Mouse (Mus musculus) neutrophil, adult 83 days (primary cell): ENCODE data around the gene Satb1. TPM values are rescaled to one million over a fixed set of nuclear protein-coding genes. Genes with fewer than 3 reads are reported as not detected.

Experiments used
- total RNA-seq, 2 experiments: library from RNA; stranded (reverse); gene quantifications; one replicate each; pipeline ENCODE4 v1.2.4; 2023

Satb1 gene
- 10 to 100 TPM; 61.3 to 73.9 TPM for total RNA-seq

GRCm38 (mm10) chr17:51832900-51833577 is at the start of gene Satb1:
Gene Satb1, minus strand, starts transcription at chr17:51833290.

